Mouse (Mus musculus) CD4-positive, CD25-positive, alpha-beta regulatory T cell, adult 2 months (primary cell): ENCODE results near the gene Timm10.

Source experiments
- DNase-seq: peaks from one replicate; pipeline ENCODE4 v3.0.0-alpha.2; 2012; ENCODE audit warnings: low read depth, low spot score

The Timm10 gene

GRCm38 (mm10) chr2:84812676-84813075, 14.1 kb upstream of the Timm10 start:
- no peak for DNase-seq

GRCm38 (mm10) chr2:84819861-84820260, 6.9 kb upstream of the Timm10 start:
- no peak for DNase-seq

DNA sequence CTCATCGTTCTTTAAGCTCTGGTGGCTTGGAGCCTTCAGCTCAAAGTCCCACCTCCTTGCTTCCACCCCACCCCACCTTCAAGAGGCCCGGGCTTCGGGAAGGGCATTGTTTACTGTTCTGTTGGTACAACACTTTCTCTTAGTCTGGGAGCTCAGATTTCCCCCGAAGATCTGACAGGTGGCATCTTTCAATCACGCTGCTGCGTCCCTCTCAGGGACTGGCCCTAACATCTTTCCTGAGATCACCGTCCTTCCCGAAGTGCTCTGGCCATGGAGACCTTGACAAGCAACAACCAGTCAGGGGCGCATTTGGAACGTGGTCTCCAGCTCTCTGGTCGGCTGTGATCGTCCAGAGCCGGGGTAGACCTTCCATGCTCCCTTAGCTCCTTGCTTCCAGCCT, 4.2 kb upstream of the Timm10 start, which contains the start of gene Smtnl1:
TSS of gene Smtnl1 (minus strand) at position 101 of the 400 bp plus-strand sequence.
- DNase-seq = no peak

DNA sequence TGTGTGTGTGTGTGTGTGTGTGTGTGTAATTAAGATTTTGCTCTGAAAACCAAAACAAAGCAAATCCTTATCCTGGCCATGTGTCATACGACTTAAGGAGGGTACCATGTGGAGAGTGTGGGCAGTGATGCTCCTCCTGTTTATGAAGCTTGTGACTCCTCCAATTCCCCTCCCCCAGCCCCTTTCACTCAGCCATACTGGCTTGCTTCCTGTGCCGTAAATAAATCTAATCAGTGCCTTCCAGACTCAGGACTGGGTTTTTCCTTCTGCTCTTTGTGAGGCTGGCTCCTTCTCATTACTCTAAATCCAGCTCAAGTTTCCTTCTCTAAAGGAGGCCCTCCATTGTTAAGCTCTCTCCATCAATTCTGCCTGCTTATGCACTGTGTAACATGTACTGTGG, 3.6 kb upstream of the Timm10 start:
- no peak for DNase-seq

DNA sequence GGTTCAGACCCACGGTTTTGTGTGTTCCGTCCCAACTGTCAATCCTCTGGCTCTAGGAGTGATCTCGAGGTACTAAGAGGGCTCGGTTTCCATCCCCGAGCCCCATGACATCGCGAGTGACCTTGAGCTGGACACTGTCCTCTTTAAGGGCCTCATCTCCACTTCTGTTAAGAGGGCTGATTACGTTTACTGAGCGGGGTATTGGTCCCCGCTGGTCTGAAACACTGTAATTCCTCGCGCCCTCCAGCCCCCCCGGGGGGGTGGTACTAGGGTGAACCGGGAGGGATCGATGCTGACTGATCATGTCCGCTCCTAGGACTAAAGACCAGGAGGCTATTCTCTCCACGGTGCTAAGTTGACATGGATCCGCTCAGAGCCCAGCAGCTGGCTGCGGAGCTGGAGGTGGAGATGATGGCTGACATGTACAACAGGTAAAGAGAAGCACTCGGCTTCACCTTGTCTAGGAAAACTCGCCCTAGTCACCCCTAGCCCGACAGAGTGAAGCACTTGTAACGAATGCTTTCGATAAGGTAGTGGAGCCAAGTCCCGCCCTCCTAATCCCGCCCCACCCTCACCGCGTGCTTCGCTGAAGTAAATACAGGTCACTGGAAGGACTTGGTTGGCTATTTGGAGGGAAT, 605 bp downstream of the Timm10 start:
- peak; percentile 40 for DNase-seq

GRCm38 (mm10) chr2:84831666-84832391, 5.0 kb downstream of the Timm10 start:
- DNase-seq = peak; percentile 90

DNA sequence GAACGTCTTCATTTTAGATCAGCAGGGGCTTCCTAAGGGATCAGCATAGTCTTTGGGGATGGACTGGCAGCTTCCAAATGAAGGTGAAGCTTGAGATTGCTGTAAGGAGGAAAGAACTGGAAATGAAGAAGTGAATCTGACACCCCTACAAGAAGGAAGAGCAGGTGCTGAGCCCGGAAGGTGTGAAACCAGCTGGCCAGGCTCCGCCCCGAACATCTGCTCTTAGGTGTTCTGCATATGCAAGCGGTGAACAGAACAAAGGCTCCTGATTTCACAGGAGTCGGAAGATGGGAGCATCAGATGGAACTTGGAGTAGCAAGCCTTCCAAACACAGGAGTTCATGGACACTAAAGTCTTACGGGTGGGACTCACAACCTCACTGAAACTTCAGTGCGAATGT, 10.3 kb downstream of the Timm10 start:
- peak; percentile 13 for DNase-seq

GRCm38 (mm10) chr2:84837817-84838592, 11.2 kb downstream of the Timm10 start:
- peak; percentile 37 for DNase-seq

GRCm38 (mm10) chr2:84838593-84838949, 11.8 kb downstream of the Timm10 start, which contains the start of gene Slc43a1:
Gene Slc43a1 (plus strand): TSS chr2:84838850.
- DNase-seq = no peak

- peak; percentile 30 for DNase-seq
Measured at GRCm38 (mm10) chr2:84838993-84839980, 12.5 kb downstream of the Timm10 start.

GRCm38 (mm10) chr2:84840016-84840747, 13.4 kb downstream of the Timm10 start:
- peak; percentile 53 for DNase-seq

GRCm38 (mm10) chr2:84840748-84841563, 14.2 kb downstream of the Timm10 start:
- DNase-seq = no peak

- no peak for DNase-seq
Measured at GRCm38 (mm10) chr2:84841905-84842304, 15.1 kb downstream of the Timm10 start.

DNA sequence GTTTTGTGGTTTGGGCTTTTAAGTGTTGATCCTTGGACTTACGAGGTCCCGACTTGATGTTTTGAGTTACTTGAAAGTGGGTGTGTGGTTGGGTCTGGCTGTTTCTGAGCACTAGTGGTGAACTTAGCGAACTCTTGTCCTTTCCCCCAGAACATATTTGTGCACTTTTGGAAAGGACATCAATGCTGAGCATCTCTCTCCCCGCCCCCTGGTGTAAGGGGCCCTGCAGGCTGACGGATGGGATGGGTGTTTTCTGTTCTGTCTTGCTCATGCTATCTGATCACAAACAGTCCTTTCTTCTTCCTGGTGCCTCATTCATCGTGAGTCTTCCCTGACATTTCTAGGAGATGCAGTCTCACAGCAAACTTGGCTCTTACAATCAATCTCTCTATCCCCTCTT, 16.9 kb downstream of the Timm10 start:
- DNase-seq = peak; percentile 11

- no peak for DNase-seq
Measured at GRCm38 (mm10) chr2:84845226-84845625, 18.4 kb downstream of the Timm10 start.

DNA sequence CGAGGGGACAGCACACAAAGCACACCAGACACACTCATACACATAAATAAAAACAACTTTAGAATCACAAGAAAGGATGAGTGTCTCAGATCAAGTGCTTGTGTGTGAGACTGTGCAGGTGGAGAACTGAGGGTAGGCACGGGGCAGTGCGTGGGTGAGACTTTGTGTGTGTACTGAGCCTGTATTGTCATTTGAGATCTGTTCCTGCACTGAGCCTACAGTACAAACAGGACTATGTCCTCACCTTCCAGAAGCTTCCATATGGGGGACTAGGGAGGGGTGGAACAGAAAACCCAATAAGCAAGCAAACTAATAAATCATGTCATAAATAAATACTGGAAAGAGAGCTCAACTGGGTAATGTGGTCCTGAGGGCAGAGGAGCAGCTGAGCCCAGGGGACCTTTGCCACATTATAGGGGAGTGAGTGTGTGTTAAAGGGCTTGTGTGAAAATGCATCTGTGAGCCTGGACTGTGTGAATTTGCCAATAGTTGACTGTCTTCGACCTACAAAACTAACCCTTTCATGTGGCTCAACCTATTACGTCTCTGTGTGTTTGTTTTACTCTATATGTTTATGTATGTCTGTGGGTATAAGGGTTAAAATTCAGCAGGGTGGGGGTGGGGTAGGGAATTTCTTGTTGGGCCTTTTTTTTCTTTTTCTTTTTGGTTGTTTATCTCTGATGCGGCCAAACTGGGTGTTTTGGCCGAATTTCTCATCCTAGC, 23.8 kb downstream of the Timm10 start:
- DNase-seq = no peak

DNA sequence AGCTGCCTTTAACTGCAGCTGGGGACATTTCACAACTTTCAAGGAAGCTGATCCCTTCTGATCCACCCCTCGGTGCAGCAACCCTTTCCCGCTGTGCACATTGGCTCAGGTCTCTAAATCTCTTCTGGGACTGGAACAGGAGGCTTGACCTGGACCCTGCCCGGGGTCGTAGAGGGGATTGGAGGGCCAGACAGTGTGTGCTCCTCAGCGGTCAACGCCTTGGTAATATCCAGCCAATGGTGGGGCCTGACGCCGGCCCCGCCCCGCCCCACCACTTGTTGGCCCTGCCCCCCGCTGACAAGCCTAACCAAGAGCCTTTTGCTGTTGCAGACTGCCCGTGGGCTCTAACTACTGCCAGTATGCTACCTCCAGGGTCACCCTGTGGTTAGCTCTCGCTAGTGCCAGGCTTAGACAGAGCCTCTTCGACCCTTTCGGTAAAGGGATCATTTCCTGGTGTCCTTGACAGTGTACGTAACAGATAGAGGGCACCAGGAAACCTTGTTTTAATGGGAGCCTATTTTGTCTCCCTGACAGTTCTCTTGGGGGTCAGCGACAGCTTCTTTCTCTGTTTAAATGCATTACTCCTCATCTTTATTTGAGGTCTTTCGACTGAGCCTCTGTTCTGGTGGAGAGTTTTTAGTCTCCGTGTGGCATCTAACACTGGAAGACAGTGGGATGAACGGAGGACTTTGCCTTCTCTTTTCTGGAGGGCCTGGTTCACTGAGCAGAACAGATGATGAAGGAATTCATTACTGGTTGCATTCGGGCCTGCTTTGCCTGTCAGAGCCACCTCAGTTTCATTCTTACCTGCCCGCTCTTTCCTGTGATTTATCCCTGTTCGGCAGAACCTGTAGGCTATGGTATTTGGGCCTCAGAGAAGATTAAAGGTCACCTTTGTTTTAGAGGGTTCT, 24.6 kb downstream of the Timm10 start:
- no peak for DNase-seq

- peak; percentile 72 for DNase-seq
Measured at GRCm38 (mm10) chr2:84855732-84856131, 28.9 kb downstream of the Timm10 start.
